Mouse (Mus musculus) midbrain, embryonic 12.5 days (tissue): ENCODE data around the gene Scgb1a1. TPM values are rescaled to one million over a fixed set of nuclear protein-coding genes. Genes with fewer than 3 reads are reported as not detected.

Source experiments
- ATAC-seq: fragments of 200-750 bp; cut with Nextera tagmentation; 2 replicates; pipeline ENCODE4 v1.8.0; 2017; ENCODE audit warnings: low read depth, moderate TSS enrichment, moderate library complexity; ENCODE audit not compliant: low FRiP score
- H3K27ac ChIP-seq: fragments of 300-500 bp; sonication (generic); replicated peaks from 2 replicates; pipeline ENCODE4 v1.5.1; 2016; ENCODE audit warnings: mild to moderate bottlenecking
- H3K27me3 ChIP-seq: fragments of 300-500 bp; sonication (generic); 2 replicates; pipeline ENCODE4 v1.6.1; 2016; ENCODE audit warnings: mild to moderate bottlenecking
- H3K36me3 ChIP-seq: fragments of 300-500 bp; sonication (generic); 2 replicates; pipeline ENCODE4 v1.6.1; 2016
- H3K4me1 ChIP-seq: fragments of 300-500 bp; sonication (generic); 2 replicates; pipeline ENCODE4 v1.6.1; 2016
- H3K4me2 ChIP-seq: fragments of 300-500 bp; sonication (generic); replicated peaks from 2 replicates; pipeline ENCODE4 v1.6.1; 2016; ENCODE audit warnings: mild to moderate bottlenecking, moderate library complexity
- H3K4me3 ChIP-seq: fragments of 300-500 bp; sonication (generic); 2 replicates; pipeline ENCODE4 v1.5.1; 2016; ENCODE audit warnings: mild to moderate bottlenecking
- H3K9ac ChIP-seq: fragments of 300-500 bp; sonication (generic); replicated peaks from 2 replicates; pipeline ENCODE4 v1.6.1; 2016; ENCODE audit warnings: mild to moderate bottlenecking, moderate library complexity
- H3K9me3 ChIP-seq: fragments of 300-500 bp; sonication (generic); 2 replicates; pipeline ENCODE4 v1.6.1; 2016; ENCODE audit warnings: mild to moderate bottlenecking
- WGBS: fragments of 180-500 bp; shearing (Covaris S2); methylation state at CpG from one replicate; pipeline ENCODE4 v1.1.7; 2016; 5-methylcytosine and 5-hydroxymethylcytosine counted together
- polyA plus RNA-seq: library from polyadenylated mRNA; unstranded; fragments of >200 nt; fragmentation: Nextera tagmentation; extraction: Ambion mirVana; gene quantifications from 2 replicates; pipeline ENCODE4 v1.2.1, GENCODE M21; 2016

The Scgb1a1 gene
- polyA plus RNA-seq, 1 experiment from 2014 or later, result not detected

GRCm38 (mm10) chr19:9047946-9048387, 39.8 kb downstream of the Scgb1a1 start:
- Histone ChIP-seq H3K9me3 (no peaks in the 10 kb centered on the region), H3K36me3 (no peaks in the 10 kb centered on the region), H3K27ac (no peak overlapping the region), H3K4me1 (no peaks in the 10 kb centered on the region), H3K4me2 (no peak overlapping the region), H3K9ac (no peak overlapping the region), H3K4me3 (no peak overlapping the region), H3K27me3 (no peaks in the 10 kb centered on the region)
- no peak for ATAC-seq
- WGBS, result 60% methylated on average over 1 of the region's 1 CpGs

GRCm38 (mm10) chr19:9047207-9047945, 40.4 kb downstream of the Scgb1a1 start:
- Histone ChIP-seq H3K4me2 (no peak overlapping the region), H3K4me1 (no peaks in the 10 kb centered on the region), H3K27me3 (no peaks in the 10 kb centered on the region), H3K36me3 (no peaks in the 10 kb centered on the region), H3K27ac (no peak overlapping the region), H3K4me3 (no peak overlapping the region), H3K9me3 (no peaks in the 10 kb centered on the region), H3K9ac (no peak overlapping the region)
- 76% methylated on average over 7 of the region's 7 CpGs for WGBS
- no peak for ATAC-seq

GRCm38 (mm10) chr19:9044291-9044690, 43.5 kb downstream of the Scgb1a1 start:
- Histone ChIP-seq H3K9ac (no peak overlapping the region), H3K36me3 (no peaks in the 10 kb centered on the region), H3K27me3 (no peaks in the 10 kb centered on the region), H3K27ac (no peak overlapping the region), H3K4me2 (no peak overlapping the region), H3K4me3 (no peak overlapping the region), H3K4me1 (no peaks in the 10 kb centered on the region), H3K9me3 (no peaks in the 10 kb centered on the region)
- WGBS, result 84% methylated on average over 4 of the region's 4 CpGs
- ATAC-seq, result no peak

GRCm38 (mm10) chr19:9043123-9043522, 44.6 kb downstream of the Scgb1a1 start:
- no peak overlapping the region for H3K9ac ChIP-seq
- no peak overlapping the region for H3K4me2 ChIP-seq
- no peaks in the 10 kb centered on the region for H3K27me3 ChIP-seq
- H3K27ac ChIP-seq, result no peak overlapping the region
- ATAC-seq, result no peak
- no peaks in the 10 kb centered on the region for H3K36me3 ChIP-seq
- no peak overlapping the region for H3K4me3 ChIP-seq
- no peaks in the 10 kb centered on the region for H3K9me3 ChIP-seq
- H3K4me1 ChIP-seq, result no peaks in the 10 kb centered on the region
- 76% methylated on average over 1 of the region's 1 CpGs for WGBS

- no peaks in the 10 kb centered on the region for H3K9me3 ChIP-seq
- H3K4me3 ChIP-seq, result no peak overlapping the region
- H3K27me3 ChIP-seq, result no peaks in the 10 kb centered on the region
- no peaks in the 10 kb centered on the region for H3K4me1 ChIP-seq
- H3K9ac ChIP-seq, result no peak overlapping the region
- no peak overlapping the region for H3K27ac ChIP-seq
- no peak overlapping the region for H3K4me2 ChIP-seq
- H3K36me3 ChIP-seq, result no peaks in the 10 kb centered on the region
- no peak for ATAC-seq
Measured at GRCm38 (mm10) chr19:9041074-9041473, 46.7 kb downstream of the Scgb1a1 start.

- H3K9me3 ChIP-seq, result no peaks in the 10 kb centered on the region
- H3K4me1 ChIP-seq, result no peaks in the 10 kb centered on the region
- H3K27ac ChIP-seq, result no peak overlapping the region
- no peak for ATAC-seq
- H3K27me3 ChIP-seq, result no peaks in the 10 kb centered on the region
- H3K9ac ChIP-seq, result no peak overlapping the region
- 80% methylated on average over 6 of the region's 6 CpGs for WGBS
- H3K36me3 ChIP-seq, result no peaks in the 10 kb centered on the region
- H3K4me2 ChIP-seq, result no peak overlapping the region
- no peak overlapping the region for H3K4me3 ChIP-seq
Measured at GRCm38 (mm10) chr19:9040649-9041048, 47.1 kb downstream of the Scgb1a1 start.

- Histone ChIP-seq H3K4me1 (no peaks in the 10 kb centered on the region), H3K27ac (no peak overlapping the region), H3K27me3 (no peaks in the 10 kb centered on the region), H3K9me3 (no peaks in the 10 kb centered on the region), H3K4me3 (no peak overlapping the region), H3K4me2 (no peak overlapping the region), H3K9ac (no peak overlapping the region), H3K36me3 (no peaks in the 10 kb centered on the region)
- WGBS, result 69% methylated on average over 7 of the region's 7 CpGs
- no peak for ATAC-seq
Measured at GRCm38 (mm10) chr19:9039928-9040327, 47.8 kb downstream of the Scgb1a1 start.

GRCm38 (mm10) chr19:9039266-9039665, 48.5 kb downstream of the Scgb1a1 start:
- Histone ChIP-seq H3K4me2 (no peak overlapping the region), H3K4me3 (no peak overlapping the region), H3K27ac (no peak overlapping the region), H3K4me1 (no peaks in the 10 kb centered on the region), H3K9me3 (no peaks in the 10 kb centered on the region), H3K9ac (no peak overlapping the region), H3K36me3 (no peaks in the 10 kb centered on the region), H3K27me3 (no peaks in the 10 kb centered on the region)
- 85% methylated on average over 4 of the region's 4 CpGs for WGBS
- no peak for ATAC-seq

- 71% methylated on average over 3 of the region's 3 CpGs for WGBS
- Histone ChIP-seq H3K4me1 (no peaks in the 10 kb centered on the region), H3K9me3 (no peaks in the 10 kb centered on the region), H3K4me2 (no peak overlapping the region), H3K27me3 (no peaks in the 10 kb centered on the region), H3K4me3 (no peak overlapping the region), H3K9ac (no peak overlapping the region), H3K27ac (no peak overlapping the region), H3K36me3 (no peaks in the 10 kb centered on the region)
- no peak for ATAC-seq
Measured at GRCm38 (mm10) chr19:9038136-9038535, 49.6 kb downstream of the Scgb1a1 start.

GRCm38 (mm10) chr19:9035101-9035500, 52.7 kb downstream of the Scgb1a1 start:
- Histone ChIP-seq H3K9ac (no peak overlapping the region), H3K4me1 (no peaks in the 10 kb centered on the region), H3K27ac (no peak overlapping the region), H3K4me3 (no peak overlapping the region), H3K27me3 (no peaks in the 10 kb centered on the region), H3K4me2 (no peak overlapping the region), H3K9me3 (no peaks in the 10 kb centered on the region), H3K36me3 (no peaks in the 10 kb centered on the region)
- ATAC-seq, result no peak
- WGBS, result 75% methylated on average over 3 of the region's 3 CpGs

- Histone ChIP-seq H3K36me3 (no peaks in the 10 kb centered on the region), H3K27ac (no peak overlapping the region), H3K4me2 (no peak overlapping the region), H3K9ac (no peak overlapping the region), H3K27me3 (no peaks in the 10 kb centered on the region), H3K4me3 (no peak overlapping the region), H3K4me1 (no peaks in the 10 kb centered on the region), H3K9me3 (no peaks in the 10 kb centered on the region)
- no peak for ATAC-seq
- WGBS, result 84% methylated on average over 3 of the region's 3 CpGs
Measured at GRCm38 (mm10) chr19:9034480-9034879, 53.3 kb downstream of the Scgb1a1 start.
